Mouse (Mus musculus) CH12.LX (cell line): Measurements from ENCODE around the gene Wscd1.

Source experiments
- CHD2 ChIP-seq: IDR thresholded peaks from 2 replicates; pipeline ENCODE4 v1.6.1; 2011; ENCODE audit warnings: low read length, improper control_type of control experiment
- CTCF ChIP-seq, 2 experiments: IDR thresholded peaks in 1 of 2; conservative IDR thresholded peaks in 1 of 2; 2 replicates each; pipeline ENCODE4 v1.5.1; 2011 to 2012; ENCODE audit warnings: low read depth in 2 of 2, low read length in 2 of 2, improper control_type of control experiment in 1 of 2, inconsistent platforms in 1 of 2, mild to moderate bottlenecking in 1 of 2, moderate library complexity in 1 of 2
- E2F4 ChIP-seq: IDR thresholded peaks from 2 replicates; pipeline ENCODE4 v1.6.1; 2011; ENCODE audit warnings: low read depth, low read length, improper control_type of control experiment; ENCODE audit not compliant: insufficient replicate concordance
- ELF1 ChIP-seq: IDR thresholded peaks from 2 replicates; pipeline ENCODE4 v1.6.1; 2014; ENCODE audit warnings: low read depth, mild to moderate bottlenecking, inconsistent platforms, low read length, improper control_type of control experiment
- EP300 ChIP-seq: IDR thresholded peaks from 2 replicates; pipeline ENCODE4 v1.6.1; 2011; ENCODE audit warnings: low read length, improper control_type of control experiment
- MAX ChIP-seq: IDR thresholded peaks from 2 replicates; pipeline ENCODE4 v1.6.1; 2011; ENCODE audit warnings: low read length, improper control_type of control experiment
- MAZ ChIP-seq: IDR thresholded peaks from 2 replicates; pipeline ENCODE4 v1.6.1; 2012; ENCODE audit warnings: low read depth, mild to moderate bottlenecking, inconsistent platforms, low read length, improper control_type of control experiment, moderate library complexity
- MXI1 ChIP-seq: IDR thresholded peaks from 2 replicates; pipeline ENCODE4 v1.6.1; 2011; ENCODE audit warnings: mild to moderate bottlenecking, low read depth, low read length, improper control_type of control experiment
- NELFE ChIP-seq: IDR thresholded peaks from 2 replicates; pipeline ENCODE4 v1.6.1; 2011; ENCODE audit warnings: low read depth, low read length, improper control_type of control experiment
- POLR2A ChIP-seq: IDR thresholded peaks from 2 replicates; pipeline ENCODE4 v1.6.1; 2011; ENCODE audit warnings: low read depth, mild to moderate bottlenecking, improper control_type of control experiment, low read length
- SIN3A ChIP-seq: IDR thresholded peaks from 2 replicates; pipeline ENCODE4 v1.6.1; 2012; ENCODE audit warnings: low read length, improper control_type of control experiment, inconsistent platforms
- UBTF ChIP-seq: IDR thresholded peaks from 2 replicates; pipeline ENCODE4 v1.6.1; 2012; ENCODE audit warnings: low read depth, mild to moderate bottlenecking, inconsistent platforms, low read length, improper control_type of control experiment, moderate library complexity
- ZC3H11A ChIP-seq: IDR thresholded peaks from 2 replicates; pipeline ENCODE4 v1.6.1; 2012; ENCODE audit warnings: low read depth, mild to moderate bottlenecking, inconsistent platforms, low read length, improper control_type of control experiment

- TF ChIP-seq POLR2A (no peak), CHD2 (no peak), CTCF (conservative IDR thresholded peaks at IDR 0.05 in 1 of 2, IDR thresholded peaks at IDR 0.05 in 1 of 2; ENCODE audit: low read depth in 2 of 2, low read length in 2 of 2) (no peak), MAX (no peak), ZC3H11A (no peak), EP300 (no peak), MAZ (no peak), UBTF (no peak), ELF1 (no peak), MXI1 (no peak), SIN3A (no peak), E2F4 (no peak), NELFE (no peak)
Observed at GRCm38 (mm10) chr11:71814511-71814910, 64.8 kb downstream of the Wscd1 start.
